Mouse (Mus musculus) hindbrain, embryonic 11.5 days (tissue): ENCODE data around the gene Gm13057. TPM values are rescaled to one million over a fixed set of nuclear protein-coding genes. Genes with fewer than 3 reads are reported as not detected.
"Not testable (repeated sequence)": the region's sequence is repeated elsewhere in the genome, so short reads cannot be mapped to it uniquely, and the experiment has no call there.

ENCODE experiments used
- ATAC-seq: fragments of 200-750 bp; cut with Nextera tagmentation; 2 replicates; pipeline ENCODE4 v1.8.0; 2017; ENCODE audit warnings: mild to moderate bottlenecking, moderate TSS enrichment, moderate library complexity; ENCODE audit not compliant: low FRiP score
- DNase-seq: peaks from one replicate; pipeline ENCODE4 v3.0.0-alpha.2; 2015; ENCODE audit warnings: low spot score
- H3K27ac ChIP-seq: fragments of 300-500 bp; sonication (generic); 2 replicates; pipeline ENCODE4 v1.5.1; 2014; ENCODE audit warnings: mild to moderate bottlenecking, low read depth, low read length
- H3K27me3 ChIP-seq: fragments of 300-500 bp; sonication (generic); 2 replicates; pipeline ENCODE4 v1.6.1; 2014; ENCODE audit warnings: mild to moderate bottlenecking, low read length, moderate library complexity, mixed read lengths; ENCODE audit not compliant: control insufficient read depth, insufficient read depth
- H3K36me3 ChIP-seq: fragments of 300-500 bp; sonication (generic); 2 replicates; pipeline ENCODE4 v1.6.1; 2014; ENCODE audit warnings: mild to moderate bottlenecking, low read length, moderate library complexity, mixed read lengths; ENCODE audit not compliant: control insufficient read depth, insufficient read depth
- H3K4me1 ChIP-seq: fragments of 300-500 bp; sonication (generic); replicated peaks from 2 replicates; pipeline ENCODE4 v1.6.1; 2014; ENCODE audit warnings: low read length, mixed read lengths; ENCODE audit not compliant: control insufficient read depth, insufficient read depth
- H3K4me2 ChIP-seq: fragments of 300-500 bp; sonication (generic); replicated peaks from 2 replicates; pipeline ENCODE4 v1.6.1; 2014; ENCODE audit warnings: mild to moderate bottlenecking, low read depth, low read length
- H3K4me3 ChIP-seq: fragments of 300-500 bp; sonication (generic); 2 replicates; pipeline ENCODE4 v1.5.1; 2014; ENCODE audit warnings: low read depth, low read length
- H3K9ac ChIP-seq: fragments of 300-500 bp; sonication (generic); 2 replicates; pipeline ENCODE4 v1.6.1; 2014; ENCODE audit warnings: low read depth, low read length
- H3K9me3 ChIP-seq: fragments of 300-500 bp; sonication (generic); 2 replicates; pipeline ENCODE4 v1.6.1; 2016; ENCODE audit warnings: low read length; ENCODE audit not compliant: control insufficient read depth
- WGBS: fragments of 180-500 bp; shearing (Covaris S2); extraction: QIAGEN DNeasy Blood & Tissue Kit; methylation state at CpG from one replicate; pipeline ENCODE4 v1.1.7; 2014; 5-methylcytosine and 5-hydroxymethylcytosine counted together
- polyA plus RNA-seq: library from polyadenylated mRNA; unstranded; fragments of >200 nt; fragmentation: Nextera tagmentation; extraction: Ambion mirVana; gene quantifications from 2 replicates; pipeline ENCODE4 v1.2.1, GENCODE M21; 2014

The Gm13057 gene
- polyA plus RNA-seq = not detected in 2 replicates

DNA sequence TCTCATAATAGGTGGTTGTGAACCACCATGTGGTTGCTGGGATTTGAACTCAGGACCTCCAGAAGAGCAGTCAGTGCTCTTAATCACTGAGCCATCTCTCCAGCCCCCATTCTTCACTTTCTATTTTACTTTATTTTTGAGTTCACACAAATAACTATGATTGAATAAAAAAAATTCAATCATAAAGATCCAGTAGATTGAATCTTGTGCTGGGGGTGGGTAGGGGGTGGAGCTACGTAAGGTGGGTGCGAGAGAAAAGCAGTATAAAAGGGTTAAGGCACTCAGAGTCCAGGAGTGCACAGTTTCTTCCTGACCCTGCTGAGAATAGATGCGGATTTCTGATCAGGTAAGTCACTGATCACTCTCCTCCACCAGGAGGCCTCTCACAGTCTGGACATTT, at the start of gene Gm13057, which contains the start of gene BC080695:
TSS of gene Gm13057 (plus strand) at position 310 of the 400 bp plus-strand sequence.
TSS of gene BC080695 (plus strand) at position 301 of the 400 bp plus-strand sequence.
- not testable (repeated sequence) for H3K9me3 ChIP-seq, ATAC-seq, H3K27ac ChIP-seq, H3K36me3 ChIP-seq, H3K4me1 ChIP-seq, DNase-seq, H3K9ac ChIP-seq, H3K27me3 ChIP-seq, H3K4me2 ChIP-seq, H3K4me3 ChIP-seq
- no CpG with 5 or more reads among the region's 3 CpGs for WGBS

DNA sequence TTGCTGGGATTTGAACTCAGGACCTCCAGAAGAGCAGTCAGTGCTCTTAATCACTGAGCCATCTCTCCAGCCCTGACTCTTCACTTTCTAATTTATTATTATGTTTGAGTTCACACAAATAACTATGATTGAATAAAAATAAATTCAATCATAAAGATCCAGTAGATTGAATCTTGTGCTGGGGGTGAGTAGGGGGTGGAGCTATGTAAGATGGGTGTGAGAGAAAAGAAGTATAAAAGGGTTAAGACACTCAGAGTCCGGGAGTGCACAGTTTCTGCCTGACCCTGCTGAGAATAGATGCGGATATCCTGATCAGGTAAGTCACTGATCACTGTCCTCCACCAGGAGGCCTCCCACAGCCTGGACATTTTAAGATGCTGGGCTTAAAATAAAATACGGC, 40.5 kb upstream of the Gm13057 start, which contains the start of gene Gm13043:
TSS of gene Gm13043 (plus strand) at position 301 of the 400 bp plus-strand sequence.
- H3K9ac ChIP-seq = no peak within 1 kb of the TSS
- no peaks in the 10 kb centered on the region for H3K36me3 ChIP-seq
- H3K27me3 ChIP-seq = no peaks in the 10 kb centered on the region
- no peak within 1 kb of the TSS for H3K27ac ChIP-seq
- H3K4me2 ChIP-seq = no peak within 1 kb of the TSS
- WGBS = 89% methylated on average over 3 of the region's 3 CpGs
- H3K4me1 ChIP-seq = no peaks in the 10 kb centered on the region
- DNase-seq = no peak
- no peak for ATAC-seq
- H3K9me3 ChIP-seq = no peaks in the 10 kb centered on the region
- H3K4me3 ChIP-seq = no peak within 1 kb of the TSS

DNA sequence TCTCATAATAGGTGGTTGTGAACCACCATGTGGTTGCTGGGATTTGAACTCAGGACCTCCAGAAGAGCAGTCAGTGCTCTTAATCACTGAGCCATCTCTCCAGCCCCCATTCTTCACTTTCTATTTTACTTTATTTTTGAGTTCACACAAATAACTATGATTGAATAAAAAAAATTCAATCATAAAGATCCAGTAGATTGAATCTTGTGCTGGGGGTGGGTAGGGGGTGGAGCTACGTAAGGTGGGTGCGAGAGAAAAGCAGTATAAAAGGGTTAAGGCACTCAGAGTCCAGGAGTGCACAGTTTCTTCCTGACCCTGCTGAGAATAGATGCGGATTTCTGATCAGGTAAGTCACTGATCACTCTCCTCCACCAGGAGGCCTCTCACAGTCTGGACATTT, 15.9 kb upstream of the Gm13057 start, which contains the start of gene Gm13040:
TSS of gene Gm13040 (plus strand) at position 301 of the 400 bp plus-strand sequence.
- not testable (repeated sequence) for H3K9me3 ChIP-seq, H3K27ac ChIP-seq, ATAC-seq, H3K27me3 ChIP-seq, H3K9ac ChIP-seq, H3K4me1 ChIP-seq, H3K4me2 ChIP-seq, DNase-seq, H3K4me3 ChIP-seq, H3K36me3 ChIP-seq
- no CpG with 5 or more reads among the region's 3 CpGs for WGBS

Other genes with a start within 250 kb of the Gm13057 start
- 0.51 TPM in 1 of 2 replicates, not detected in the other for gene Lrrc38, start 202.0 kb upstream of the Gm13057 start, polyA plus RNA-seq
- gene Pramel1, start 157.3 kb upstream of the Gm13057 start, polyA plus RNA-seq = not detected in 2 replicates
- gene Pramef8, start 139.3 kb upstream of the Gm13057 start, polyA plus RNA-seq = 17.0 and 19.4 TPM in 2 replicates
- gene Oog4, start 101.4 kb upstream of the Gm13057 start, polyA plus RNA-seq = not detected in 2 replicates
- not detected in 2 replicates for gene Gm13043, start 40.4 kb upstream of the Gm13057 start, polyA plus RNA-seq
- gene Gm13040, start 15.8 kb upstream of the Gm13057 start, polyA plus RNA-seq = not detected in 2 replicates
- gene BC080695, start within 50 bp of the Gm13057 start, polyA plus RNA-seq = not detected in 2 replicates
- gene Gm13083, start 63.3 kb downstream of the Gm13057 start, polyA plus RNA-seq = not detected in 2 replicates
- not detected in 2 replicates for gene Gm13088, start 105.5 kb downstream of the Gm13057 start, polyA plus RNA-seq
- not detected in 2 replicates for gene Gm13089, start 151.0 kb downstream of the Gm13057 start, polyA plus RNA-seq
- gene Gm13078, start 167.7 kb downstream of the Gm13057 start, polyA plus RNA-seq = not detected in 2 replicates
- not detected in 2 replicates for gene Gm13023, start 237.6 kb downstream of the Gm13057 start, polyA plus RNA-seq